Mouse (Mus musculus): Measurements from ENCODE around the gene Lcor. TPM values are rescaled to one million over a fixed set of nuclear protein-coding genes. Genes with fewer than 3 reads are reported as not detected.

The Lcor gene
- polyA plus RNA-seq, 1 experiment from 2014 or later, result 9.2 TPM

DNA sequence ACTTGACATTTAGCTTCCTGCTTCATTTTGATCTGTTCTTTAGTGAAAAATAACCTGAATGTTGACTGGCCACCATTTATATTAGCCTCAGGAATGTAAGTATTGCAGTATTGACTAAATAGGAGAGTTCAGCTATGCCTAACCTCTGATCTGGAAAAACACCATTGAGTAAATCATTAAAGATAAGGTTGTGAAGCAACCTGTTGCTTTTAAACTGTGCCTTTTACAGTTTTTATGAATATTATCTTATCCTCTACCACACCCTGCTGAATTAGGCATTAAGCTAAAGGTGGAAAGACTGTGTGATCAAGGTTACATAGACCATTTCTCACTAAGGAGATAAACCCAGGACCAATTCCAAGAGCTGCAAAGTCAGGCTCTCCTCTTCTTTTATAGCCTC, 95.1 kb downstream of the Lcor start:
- Histone ChIP-seq H3K36me3 (peaks cover 13% of the 10 kb centered on the region), H3K4me3 (no peak overlapping the region), H3K27ac (replicated peaks) (no peak overlapping the region), H3K9me3 (no peaks in the 10 kb centered on the region), H3K4me2 (no peak overlapping the region), H3K9ac (no peak overlapping the region), H3K27me3 (replicated peaks) (no peaks in the 10 kb centered on the region), H3K4me1 (no peaks in the 10 kb centered on the region)
- ATAC-seq (ENCODE audit: extremely low read depth, insufficient number of reproducible peaks, low FRiP score, low TSS enrichment), result no peak

- Histone ChIP-seq H3K9me3 (no peaks in the 10 kb centered on the region), H3K27ac (replicated peaks) (no peak overlapping the region), H3K4me2 (no peak overlapping the region), H3K4me3 (no peak overlapping the region), H3K9ac (no peak overlapping the region), H3K36me3 (peaks cover 32% of the 10 kb centered on the region), H3K27me3 (replicated peaks) (no peaks in the 10 kb centered on the region), H3K4me1 (no peaks in the 10 kb centered on the region)
- no peak for ATAC-seq (ENCODE audit: extremely low read depth, insufficient number of reproducible peaks, low FRiP score, low TSS enrichment)
- WGBS, result 88% methylated on average over 4 of the region's 4 CpGs
Observed at GRCm38 (mm10) chr19:41579311-41579920, 97.0 kb downstream of the Lcor start.

- no peaks in the 10 kb centered on the region for H3K9me3 ChIP-seq
- H3K27ac ChIP-seq (replicated peaks), result no peak within 1 kb of the TSS
- 93% methylated on average over 23 of the region's 23 CpGs for WGBS
- no peak within 1 kb of the TSS for H3K4me2 ChIP-seq
- H3K36me3 ChIP-seq, result peaks cover 56% of the 10 kb centered on the region
- H3K9ac ChIP-seq, result no peak within 1 kb of the TSS
- H3K27me3 ChIP-seq (replicated peaks), result no peaks in the 10 kb centered on the region
- ATAC-seq (ENCODE audit: extremely low read depth, insufficient number of reproducible peaks, low FRiP score, low TSS enrichment), result no peak
- H3K4me1 ChIP-seq, result no peaks in the 10 kb centered on the region
- H3K4me3 ChIP-seq, result no peak within 1 kb of the TSS
Observed at GRCm38 (mm10) chr19:41581706-41582420, 99.4 kb downstream of the Lcor start, which contains the start of gene Gm340. Gm340 (plus strand) TSS chr19:41582370.

GRCm38 (mm10) chr19:41582918-41583514, 100.6 kb downstream of the Lcor start:
- no peaks in the 10 kb centered on the region for H3K4me1 ChIP-seq
- WGBS, result 91% methylated on average over 5 of the region's 5 CpGs
- no peak for ATAC-seq (ENCODE audit: extremely low read depth, insufficient number of reproducible peaks, low FRiP score, low TSS enrichment)
- no peaks in the 10 kb centered on the region for H3K9me3 ChIP-seq
- H3K4me2 ChIP-seq, result no peak overlapping the region
- no peak overlapping the region for H3K27ac ChIP-seq (replicated peaks)
- H3K36me3 ChIP-seq, result peaks cover 56% of the 10 kb centered on the region
- H3K4me3 ChIP-seq, result no peak overlapping the region
- H3K9ac ChIP-seq, result no peak overlapping the region
- no peaks in the 10 kb centered on the region for H3K27me3 ChIP-seq (replicated peaks)

GRCm38 (mm10) chr19:41586752-41587151, 104.3 kb downstream of the Lcor start:
- H3K9me3 ChIP-seq, result no peaks in the 10 kb centered on the region
- peaks cover 55% of the 10 kb centered on the region for H3K36me3 ChIP-seq
- no peaks in the 10 kb centered on the region for H3K27me3 ChIP-seq (replicated peaks)
- H3K4me2 ChIP-seq, result no peak overlapping the region
- peaks cover 6% of the 10 kb centered on the region for H3K4me1 ChIP-seq
- 90% methylated on average over 10 of the region's 10 CpGs for WGBS
- H3K9ac ChIP-seq, result no peak overlapping the region
- H3K4me3 ChIP-seq, result no peak overlapping the region
- ATAC-seq (ENCODE audit: extremely low read depth, insufficient number of reproducible peaks, low FRiP score, low TSS enrichment), result no peak
- no peak overlapping the region for H3K27ac ChIP-seq (replicated peaks)

DNA sequence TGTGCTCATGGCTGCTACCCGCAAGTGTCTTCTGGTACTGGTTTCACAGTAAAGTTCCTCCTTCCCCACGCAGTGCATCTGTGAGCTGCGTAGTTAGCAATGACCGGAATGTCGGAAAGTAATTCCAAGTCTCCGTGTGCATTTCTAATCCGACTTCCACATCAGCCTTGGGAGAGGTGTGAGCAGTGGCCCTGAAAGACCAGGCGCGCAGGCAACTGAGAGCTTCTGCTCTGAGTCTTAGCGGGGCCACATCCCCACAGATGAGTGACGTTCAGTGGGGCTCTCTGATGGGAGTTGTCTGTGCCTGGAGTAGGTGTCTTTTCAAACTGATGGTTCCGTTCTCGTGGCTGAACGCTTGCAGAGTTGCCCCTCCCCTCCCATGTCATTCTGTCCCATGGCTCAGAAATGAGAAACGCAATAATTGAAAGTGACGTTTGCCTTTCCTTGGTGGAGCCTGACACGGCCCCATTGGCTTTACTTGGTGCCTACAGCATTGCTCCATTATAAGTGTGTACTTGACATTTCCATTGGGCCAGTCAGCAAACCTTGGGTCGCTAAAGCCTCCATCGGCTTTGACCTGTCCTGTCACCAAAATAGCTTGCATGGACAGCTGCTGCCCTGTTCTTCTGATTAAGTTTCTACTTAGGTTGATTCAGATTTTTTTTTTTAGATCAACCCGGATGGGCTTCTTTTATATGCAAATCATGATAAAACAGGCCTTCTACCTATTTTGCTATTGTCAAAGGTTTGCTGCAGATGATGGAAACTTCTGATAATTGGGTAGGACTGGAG, 105.2 kb downstream of the Lcor start:
- no peaks in the 10 kb centered on the region for H3K9me3 ChIP-seq
- H3K4me1 ChIP-seq, result peaks cover 13% of the 10 kb centered on the region
- no peaks in the 10 kb centered on the region for H3K27me3 ChIP-seq (replicated peaks)
- no peak overlapping the region for H3K4me2 ChIP-seq
- H3K36me3 ChIP-seq, result peaks cover 46% of the 10 kb centered on the region
- 84% methylated on average over 20 of the region's 20 CpGs for WGBS
- no peak overlapping the region for H3K27ac ChIP-seq (replicated peaks)
- no peak overlapping the region for H3K9ac ChIP-seq
- no peak overlapping the region for H3K4me3 ChIP-seq
- ATAC-seq (ENCODE audit: extremely low read depth, insufficient number of reproducible peaks, low FRiP score, low TSS enrichment), result no peak

DNA sequence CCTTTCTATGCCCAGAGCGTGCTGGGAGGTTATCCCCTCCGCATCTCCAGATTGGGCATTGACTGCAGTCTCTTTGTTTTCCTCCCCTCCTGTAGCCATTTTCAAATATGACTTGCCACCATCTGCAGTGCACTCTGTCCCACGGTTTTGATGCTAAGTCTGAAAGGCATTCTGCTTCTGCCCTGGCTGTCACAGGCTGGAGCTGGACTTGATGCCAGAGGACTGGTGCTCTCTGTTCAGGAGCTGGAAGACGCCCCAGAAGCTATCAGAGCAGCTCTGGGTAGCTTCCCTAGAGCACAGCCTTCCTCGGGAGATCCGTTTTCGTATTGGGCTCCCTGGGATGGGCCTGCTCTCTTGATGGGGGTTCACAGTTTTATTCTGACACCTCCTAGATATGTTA, 106.6 kb downstream of the Lcor start:
- WGBS, result 80% methylated on average over 7 of the region's 7 CpGs
- H3K4me1 ChIP-seq, result peaks cover 13% of the 10 kb centered on the region
- H3K36me3 ChIP-seq, result peaks cover 32% of the 10 kb centered on the region
- ATAC-seq (ENCODE audit: extremely low read depth, insufficient number of reproducible peaks, low FRiP score, low TSS enrichment), result no peak
- H3K4me2 ChIP-seq, result no peak overlapping the region
- H3K27me3 ChIP-seq (replicated peaks), result no peaks in the 10 kb centered on the region
- no peak overlapping the region for H3K4me3 ChIP-seq
- H3K9ac ChIP-seq, result no peak overlapping the region
- H3K27ac ChIP-seq (replicated peaks), result no peak overlapping the region
- no peaks in the 10 kb centered on the region for H3K9me3 ChIP-seq

- Histone ChIP-seq H3K27ac (replicated peaks) (no peak overlapping the region), H3K9me3 (no peaks in the 10 kb centered on the region), H3K4me2 (no peak overlapping the region), H3K4me1 (peaks cover 13% of the 10 kb centered on the region), H3K4me3 (no peak overlapping the region), H3K9ac (no peak overlapping the region), H3K27me3 (replicated peaks) (no peaks in the 10 kb centered on the region), H3K36me3 (peaks cover 26% of the 10 kb centered on the region)
- no peak for ATAC-seq (ENCODE audit: extremely low read depth, insufficient number of reproducible peaks, low FRiP score, low TSS enrichment)
- WGBS, result 84% methylated on average over 8 of the region's 8 CpGs
Observed at GRCm38 (mm10) chr19:41589681-41590080, 107.2 kb downstream of the Lcor start.

DNA sequence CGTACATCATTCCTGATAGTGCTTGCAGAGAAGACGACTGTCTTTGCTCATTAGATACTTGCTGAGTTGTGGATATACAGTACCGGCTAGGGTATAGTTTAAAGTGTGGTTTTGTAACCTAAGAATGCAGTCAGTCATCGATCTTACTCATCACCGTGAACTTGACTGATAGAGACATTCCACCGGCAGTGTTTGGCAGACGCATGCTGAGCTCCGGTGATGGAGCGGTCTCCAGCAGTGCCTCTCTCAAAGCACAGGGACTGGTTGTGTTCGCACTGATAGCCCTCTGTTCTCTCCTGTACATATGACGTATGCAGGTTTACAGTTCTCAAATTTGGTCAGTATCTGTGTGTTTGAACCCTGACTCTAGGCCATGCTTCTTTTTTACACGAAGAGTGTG, 109.4 kb downstream of the Lcor start:
- H3K36me3 ChIP-seq, result peaks cover 4% of the 10 kb centered on the region; the same call in 1 of the 2 replicates
- ATAC-seq (ENCODE audit: extremely low read depth, insufficient number of reproducible peaks, low FRiP score, low TSS enrichment), result no peak
- H3K9me3 ChIP-seq, result no peaks in the 10 kb centered on the region

GRCm38 (mm10) chr19:41597170-41597894, 114.9 kb downstream of the Lcor start:
- Histone ChIP-seq H3K4me2 (no peak overlapping the region), H3K36me3 (no peaks in the 10 kb centered on the region), H3K27ac (replicated peaks) (peak overlapping the region; percentile 40; the same call in 1 of the 2 replicates), H3K4me3 (no peak overlapping the region), H3K9me3 (no peaks in the 10 kb centered on the region), H3K27me3 (replicated peaks) (no peaks in the 10 kb centered on the region), H3K4me1 (peaks cover 27% of the 10 kb centered on the region), H3K9ac (no peak overlapping the region)
- WGBS, result 77% methylated on average over 6 of the region's 6 CpGs
- ATAC-seq (ENCODE audit: extremely low read depth, insufficient number of reproducible peaks, low FRiP score, low TSS enrichment), result no peak

More for the DNA sequence above, 109.4 kb downstream of the Lcor start:
- no peak overlapping the region for H3K4me2 ChIP-seq
- H3K9ac ChIP-seq, result no peak overlapping the region; the same call in 1 of the 2 replicates
- no peak overlapping the region for H3K4me3 ChIP-seq
- H3K27ac ChIP-seq (replicated peaks), result no peak overlapping the region
- H3K4me1 ChIP-seq, result peaks cover 30% of the 10 kb centered on the region
- no peaks in the 10 kb centered on the region for H3K27me3 ChIP-seq (replicated peaks)
- WGBS, result 42% methylated on average over 12 of the region's 12 CpGs

- Histone ChIP-seq H3K27me3 (replicated peaks) (no peaks in the 10 kb centered on the region), H3K9ac (no peak overlapping the region), H3K4me3 (no peak overlapping the region), H3K4me2 (no peak overlapping the region), H3K9me3 (no peaks in the 10 kb centered on the region), H3K27ac (replicated peaks) (no peak overlapping the region), H3K36me3 (no peaks in the 10 kb centered on the region), H3K4me1 (peaks cover 19% of the 10 kb centered on the region)
- 62% methylated on average over 11 of the region's 11 CpGs for WGBS
- ATAC-seq (ENCODE audit: extremely low read depth, insufficient number of reproducible peaks, low FRiP score, low TSS enrichment), result no peak
Observed at GRCm38 (mm10) chr19:41600647-41601046, 118.2 kb downstream of the Lcor start.

Data from heart, embryonic 13.5 days (tissue).